Mouse (Mus musculus): ENCODE measurements at regions not wholly inside any gene's neighbourhood (a gene's known extent, or its start where the extent isn't known, plus 50 kb on each side); places are given as distances from the start of the nearest gene placed in this dataset.

GRCm38 (mm10) chr2:48624461-48624860 lies 189.4 kb upstream of the Acvr2a start:
- no peak for DNase-seq (ENCODE audit: low read depth)

GRCm38 (mm10) chr2:48627011-48627410 lies 186.9 kb upstream of the Acvr2a start:
- DNase-seq (ENCODE audit: low read depth): no peak

GRCm38 (mm10) chr2:48629106-48630050 lies 184.5 kb upstream of the Acvr2a start:
- no peak for DNase-seq (ENCODE audit: low read depth)

- no peak for DNase-seq (ENCODE audit: low read depth)
Observed at GRCm38 (mm10) chr2:48634456-48635174, 179.3 kb upstream of the Acvr2a start.

DNA sequence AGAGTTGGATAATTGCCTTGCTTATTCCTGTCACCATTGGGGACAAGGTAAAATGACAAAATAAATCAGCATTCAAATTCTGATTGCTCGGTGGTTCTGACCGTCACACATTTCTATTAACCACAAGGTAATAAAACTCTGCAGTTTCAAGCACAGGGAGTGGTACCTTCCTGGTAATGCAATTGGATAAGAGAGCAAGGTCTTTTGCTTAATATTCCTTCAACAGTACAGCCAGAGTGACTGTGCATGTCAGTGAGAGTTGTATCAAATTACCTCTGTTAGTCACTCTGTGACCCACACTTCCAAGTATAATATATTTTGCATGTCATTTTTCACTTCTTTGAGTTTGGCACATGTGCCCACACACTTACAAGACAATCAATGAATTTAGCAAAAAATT lies 177.8 kb upstream of the Acvr2a start:
- no peak for DNase-seq (ENCODE audit: low read depth)

DNA sequence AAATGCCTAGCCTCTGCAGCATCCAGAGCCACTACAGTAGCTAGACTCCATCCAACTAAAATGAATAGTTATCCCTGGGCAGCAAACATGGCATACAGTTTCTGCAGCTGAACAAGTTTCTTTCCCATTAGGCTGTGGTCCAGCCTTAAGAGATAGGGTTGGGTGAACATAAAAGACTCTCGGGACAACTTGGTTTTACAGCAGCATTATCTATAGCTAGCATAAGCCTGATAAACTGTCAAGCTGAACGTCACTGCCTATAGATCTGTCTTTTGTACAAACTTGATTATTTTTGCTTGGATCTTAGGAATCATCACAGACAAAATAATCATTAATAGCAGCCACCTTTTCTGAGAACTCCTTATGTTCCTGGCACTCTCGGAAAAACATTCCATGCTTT lies 169.8 kb upstream of the Acvr2a start:
- DNase-seq (ENCODE audit: low read depth): no peak

- no peak for DNase-seq (ENCODE audit: low read depth)
Observed at GRCm38 (mm10) chr2:48650281-48650680, 163.6 kb upstream of the Acvr2a start.

DNA sequence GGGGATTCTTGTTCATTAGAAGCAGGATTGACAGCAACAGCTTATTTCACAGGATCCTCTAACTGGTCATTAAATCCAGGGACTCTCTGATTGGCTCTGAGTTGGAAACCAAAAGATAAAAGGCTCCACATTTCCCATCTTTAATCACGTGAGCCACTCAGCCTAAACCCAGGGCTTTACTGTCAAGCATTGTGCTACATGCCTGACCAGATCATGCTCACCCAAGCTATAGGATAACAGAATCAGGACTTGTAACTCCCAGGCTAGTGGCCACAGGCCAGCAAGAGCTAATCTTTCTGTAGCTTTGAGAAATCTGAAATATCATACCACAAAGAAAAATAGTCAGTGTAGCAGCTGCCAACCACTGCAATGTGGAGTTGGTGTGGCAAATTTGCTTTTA lies 152.7 kb upstream of the Acvr2a start:
- DNase-seq (ENCODE audit: low read depth): no peak

DNA sequence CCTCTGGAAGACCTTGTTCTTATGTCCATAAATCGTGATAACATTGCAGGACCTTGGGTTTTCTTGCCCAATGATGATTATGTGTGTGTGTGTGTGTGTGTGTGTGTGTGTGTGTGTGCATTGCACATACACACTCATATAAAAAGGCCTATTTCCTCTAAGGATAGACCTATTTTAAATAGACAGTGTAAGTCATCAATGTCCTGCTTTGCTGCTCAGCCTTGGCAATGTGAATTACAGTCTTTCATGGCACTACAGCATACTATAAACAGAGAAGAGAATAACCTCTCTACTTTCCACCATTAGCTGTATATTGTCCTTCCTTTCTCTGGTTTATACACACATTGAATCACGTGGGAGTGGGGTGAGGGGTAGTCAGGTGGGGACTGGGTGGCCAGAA lies 148.8 kb upstream of the Acvr2a start:
- DNase-seq (ENCODE audit: low read depth): no peak

DNA sequence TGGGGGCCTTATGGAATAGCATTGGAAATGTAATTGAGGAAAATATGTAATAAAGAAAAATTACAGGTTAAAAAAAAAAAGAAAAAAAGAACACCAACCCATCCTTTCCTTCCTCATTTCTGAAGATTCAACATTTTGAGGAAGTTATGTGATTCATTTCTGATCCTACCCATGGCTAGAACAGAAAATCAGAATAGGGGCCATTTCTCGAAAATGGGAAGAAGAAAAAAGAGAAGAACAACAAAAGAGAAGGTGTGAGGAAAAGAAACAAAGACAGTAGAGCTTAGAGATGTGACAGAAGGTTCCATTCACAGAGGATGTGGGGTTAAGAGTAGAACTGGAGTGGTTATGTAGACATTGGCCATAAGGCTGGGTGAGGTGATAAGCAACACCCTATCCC lies 124.8 kb upstream of the Acvr2a start:
- DNase-seq (ENCODE audit: low read depth): no peak

DNA sequence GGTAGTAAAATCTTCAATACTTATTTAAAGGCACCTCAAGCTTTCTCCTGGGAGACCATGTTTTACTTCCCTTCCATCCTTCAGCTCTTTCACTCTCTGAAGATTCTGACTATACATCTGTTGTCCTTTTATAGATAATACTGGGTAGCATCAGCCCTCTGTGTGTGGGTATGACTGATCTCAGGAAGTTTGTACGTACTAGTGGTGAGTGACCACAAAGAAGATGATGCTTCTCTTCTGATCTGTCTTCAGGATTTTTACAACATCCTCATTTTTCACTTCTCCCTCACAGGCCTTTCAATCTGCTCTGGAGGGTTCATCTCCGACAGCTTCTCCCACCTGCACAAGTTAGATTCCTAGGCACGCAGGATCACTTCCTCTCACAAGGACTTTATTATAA lies 119.4 kb upstream of the Acvr2a start:
- no peak for DNase-seq (ENCODE audit: low read depth)

- DNase-seq (ENCODE audit: low read depth): peak; percentile 9
Observed at GRCm38 (mm10) chr2:48700886-48701285, 113.0 kb upstream of the Acvr2a start.

GRCm38 (mm10) chr2:48705103-48705804 lies 108.7 kb upstream of the Acvr2a start:
- no peak for DNase-seq (ENCODE audit: low read depth)

DNA sequence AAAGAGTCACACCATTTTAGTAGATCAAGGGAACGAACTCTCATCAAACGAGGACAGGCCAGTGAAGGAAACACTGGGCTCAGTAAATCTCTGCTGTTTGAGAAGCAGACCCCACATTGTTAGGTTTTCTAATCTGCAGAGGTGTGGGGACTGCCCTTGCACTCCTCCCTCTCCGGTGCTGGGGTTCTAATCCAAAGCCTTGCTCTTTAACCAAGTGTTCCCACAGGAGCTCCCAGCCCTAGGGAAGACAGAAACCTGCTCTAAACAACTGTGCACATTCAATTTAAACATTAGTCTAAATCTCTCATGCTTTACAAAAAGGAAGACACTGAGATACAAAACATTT lies 108.1 kb upstream of the Acvr2a start:
- no peak for DNase-seq (ENCODE audit: low read depth)

DNA sequence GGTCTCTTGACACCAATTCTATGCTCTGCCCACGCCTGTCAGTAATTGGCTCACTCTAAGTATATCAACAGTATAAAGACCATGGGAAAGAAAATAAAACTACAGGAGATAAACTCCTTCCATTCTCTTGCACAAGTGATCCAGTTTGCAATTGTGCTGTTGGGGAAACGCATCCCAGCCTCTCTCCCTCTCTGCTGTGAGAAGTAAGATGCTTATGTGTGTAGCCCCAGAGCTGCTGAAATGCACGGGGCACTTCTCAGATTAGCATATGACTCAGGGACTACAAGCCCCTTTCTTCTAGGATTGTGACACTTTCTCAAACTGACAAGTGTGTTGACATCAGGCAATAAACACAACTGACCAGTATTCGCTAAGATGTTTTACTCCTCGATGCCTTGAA lies 107.7 kb upstream of the Acvr2a start:
- DNase-seq (ENCODE audit: low read depth): no peak

DNA sequence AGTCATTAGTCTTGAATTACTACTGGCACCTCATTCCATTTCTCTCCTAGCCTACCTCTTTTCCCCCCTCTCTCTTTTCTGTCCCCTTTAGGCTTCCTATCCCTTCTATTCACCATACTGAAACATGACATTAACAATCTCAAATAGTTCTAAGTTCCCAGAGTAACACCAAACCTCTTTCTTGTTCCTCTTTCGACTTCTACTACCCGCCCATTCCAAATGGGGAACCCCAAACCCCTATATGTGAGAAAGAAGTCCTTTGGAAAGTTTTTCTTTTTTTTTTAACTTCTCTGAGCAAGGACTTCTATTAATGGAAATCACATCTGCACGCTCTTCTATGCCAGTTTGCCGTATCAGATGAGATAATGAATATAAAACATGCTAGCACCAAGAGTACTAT lies 97.7 kb upstream of the Acvr2a start:
- DNase-seq (ENCODE audit: low read depth): no peak

- DNase-seq (ENCODE audit: low read depth): no peak
Observed at GRCm38 (mm10) chr2:48717770-48718169, 96.1 kb upstream of the Acvr2a start.

- no peak for DNase-seq (ENCODE audit: low read depth)
Observed at GRCm38 (mm10) chr2:48718261-48718660, 95.6 kb upstream of the Acvr2a start.

GRCm38 (mm10) chr2:48730780-48731179 lies 83.1 kb upstream of the Acvr2a start:
- no peak for DNase-seq (ENCODE audit: low read depth)

GRCm38 (mm10) chr2:48733936-48734335 lies 80.0 kb upstream of the Acvr2a start:
- no peak for DNase-seq (ENCODE audit: low read depth)

DNA sequence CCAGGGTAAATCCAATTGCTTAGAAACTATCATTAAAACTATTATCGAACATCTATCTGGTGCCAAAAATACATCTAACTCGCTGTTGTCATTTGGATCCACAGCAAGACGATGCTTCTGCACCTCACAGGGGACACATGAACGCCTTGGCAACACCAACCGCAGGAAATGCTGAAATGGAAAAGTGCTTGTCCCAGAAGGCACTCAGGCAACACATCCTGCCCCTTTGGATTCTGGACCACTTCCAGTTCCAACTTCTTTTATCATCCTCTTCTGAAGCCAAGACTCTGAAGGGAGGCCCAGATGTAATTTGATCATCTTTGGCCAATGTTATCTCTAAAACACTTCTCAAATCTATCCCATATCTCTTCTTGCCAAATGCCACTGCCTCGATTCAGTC lies 79.4 kb upstream of the Acvr2a start:
- no peak for DNase-seq (ENCODE audit: low read depth)

DNA sequence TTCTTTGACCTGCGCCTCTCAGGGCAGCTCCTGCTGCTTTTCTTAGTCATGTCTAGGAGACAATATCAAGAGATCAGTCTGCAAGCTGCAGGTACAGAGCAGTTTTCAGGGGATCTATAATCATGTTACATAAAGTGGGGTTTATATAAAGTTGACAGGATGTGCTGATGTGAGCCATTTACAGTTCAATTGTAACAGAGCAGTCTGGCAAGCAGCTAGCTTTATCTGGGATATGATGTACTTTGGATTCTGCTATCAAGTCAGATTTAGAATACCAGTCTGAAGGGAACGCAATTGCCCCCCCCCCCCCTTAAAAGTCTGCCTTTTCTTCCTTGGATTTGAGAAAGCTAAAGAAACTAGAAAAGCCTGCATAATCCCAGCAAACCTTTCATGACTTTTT lies 77.6 kb upstream of the Acvr2a start:
- no peak for DNase-seq (ENCODE audit: low read depth)
